ENCODE assay signal across 10 mouse cellular contexts in the genomic region with DNA sequence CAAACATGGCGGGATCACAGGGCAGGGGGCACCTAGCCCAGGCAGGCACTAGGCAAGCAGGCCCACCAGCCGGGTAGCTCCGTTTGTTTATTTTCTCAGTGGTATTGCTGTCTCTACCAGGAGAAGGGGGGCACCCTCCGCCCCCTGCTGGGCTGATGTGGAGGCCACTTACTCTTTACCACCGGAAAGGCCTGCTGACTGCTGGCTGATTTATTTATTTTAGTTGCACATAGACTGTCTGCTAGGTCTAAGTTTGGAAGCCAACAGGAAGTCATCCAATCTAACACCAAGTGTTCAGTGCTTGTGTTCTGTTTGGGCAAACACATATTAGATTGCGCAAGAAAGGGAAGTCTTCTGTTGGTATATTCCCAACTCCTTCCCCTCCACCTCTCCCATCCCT.
A peak's percentile ranks its signal among the peaks of the same experiment; 100 is the strongest.
DNase-seq lines count a peak whose midpoint lies in the region; ATAC-seq and TF ChIP-seq lines count a peak whose summit lies in the region.
"Had no signal": no experiment of that assay in that cellular context is flagged by ENCODE, and none has a peak within 500 bp of the region (broad histone marks: within the 10 kb centered on the region; RNA-seq: fewer than 3 reads in every experiment).

No protein-coding gene starts in this region.

- no peak for ATAC-seq in heart, embryonic 11.5 days (replicated peaks; ENCODE audit: insufficient number of reproducible peaks, low FRiP score, low TSS enrichment)
- ATAC-seq in heart, embryonic 12.5 days (ENCODE audit: insufficient number of reproducible peaks, low FRiP score), result 0 out of 2 replicates have a peak, but pooled peaks have one; percentile 22

- TF ChIP-seq CTCF in small intestine, adult 2 months (IDR thresholded peaks at IDR 0.05; ENCODE audit: extremely low read depth, insufficient read length, insufficient replicate concordance, low read depth, low read length), result peak; percentile 22; the same call in 1 of the 2 replicates
- no peak for TF ChIP-seq CTCF in cerebellum, adult 2 months (IDR thresholded peaks at IDR 0.05; ENCODE audit: borderline replicate concordance, insufficient read depth, low read depth, low read length)

- DNase-seq in heart, adult 18-20 months, result peak; percentile 38 to 61
- peak; percentile 13 to 32 for DNase-seq in adrenal gland, adult 18-20 months (ENCODE audit: low spot score in 2 of 2)
- DNase-seq in limb, embryonic 10.5 days (ENCODE audit: low spot score), result no peak
- no peak for DNase-seq in cerebellum, postnatal 10 days
- DNase-seq in cerebellum, adult 2 months, result no peak

- H3K4me3 ChIP-seq in heart, embryonic 11.5 days (ENCODE audit: low read depth, low read length), result no peak overlapping the region
- no peak overlapping the region for H3K4me3 ChIP-seq in heart, embryonic 12.5 days
- H3K4me3 ChIP-seq in limb, embryonic 10.5 days, result no peak overlapping the region
- H3K4me3 ChIP-seq in small intestine, adult 2 months (ENCODE audit: low read depth, low read length), result no peak overlapping the region
- H3K4me3 ChIP-seq in cerebellum, adult 2 months (replicated peaks; ENCODE audit: insufficient read depth, low read depth, low read length), result no peak overlapping the region
- H3K4me3 ChIP-seq: embryonic facial prominence, embryonic 12.5 days; limb, embryonic 13.5 days had no signal

- H3K36me3 ChIP-seq in heart, embryonic 11.5 days (ENCODE audit: control insufficient read depth, insufficient read depth, low read length), result no peaks in the 10 kb centered on the region
- no peaks in the 10 kb centered on the region for H3K36me3 ChIP-seq in heart, embryonic 12.5 days
- no peaks in the 10 kb centered on the region for H3K36me3 ChIP-seq in limb, embryonic 10.5 days
- no peaks in the 10 kb centered on the region for H3K36me3 ChIP-seq in small intestine, adult 2 months (ENCODE audit: control insufficient read depth, insufficient read depth, low read length)
- H3K36me3 ChIP-seq: embryonic facial prominence, embryonic 12.5 days; limb, embryonic 13.5 days had no signal

- H3K27ac ChIP-seq in heart, embryonic 11.5 days (ENCODE audit: low read depth, low read length), result no peak overlapping the region
- H3K27ac ChIP-seq in heart, embryonic 12.5 days (ENCODE audit: poor library complexity, severe bottlenecking), result no peak overlapping the region
- H3K27ac ChIP-seq in limb, embryonic 10.5 days, result peak overlapping the region; percentile 72
- H3K27ac ChIP-seq in small intestine, adult 2 months (ENCODE audit: insufficient read depth, low read depth, low read length), result no peak overlapping the region
- H3K27ac ChIP-seq in cerebellum, adult 2 months (ENCODE audit: insufficient read depth, low read length), result no peak overlapping the region
- H3K27ac ChIP-seq: embryonic facial prominence, embryonic 12.5 days; limb, embryonic 13.5 days had no signal

- no peak overlapping the region for H3K9ac ChIP-seq in heart, embryonic 11.5 days (ENCODE audit: low read depth, low read length)
- no peak overlapping the region for H3K9ac ChIP-seq in heart, embryonic 12.5 days
- H3K9ac ChIP-seq: embryonic facial prominence, embryonic 12.5 days; limb, embryonic 13.5 days had no signal

- 27% methylated on average over 6 of the region's 6 CpGs for WGBS in heart, embryonic 11.5 days (ENCODE audit: insufficient replicate concordance)
- 32% methylated on average over 6 of the region's 6 CpGs for WGBS in heart, embryonic 12.5 days
- WGBS in limb, embryonic 10.5 days, result 27% methylated on average over 6 of the region's 6 CpGs
- WGBS in small intestine, adult 2 months, result 59% methylated on average over 6 of the region's 6 CpGs
- 81% methylated on average over 6 of the region's 6 CpGs for WGBS in cerebellum, adult 2 months

- H3K27me3 ChIP-seq in heart, embryonic 11.5 days (ENCODE audit: control insufficient read depth, insufficient read depth, low read length), result no peaks in the 10 kb centered on the region
- no peaks in the 10 kb centered on the region for H3K27me3 ChIP-seq in heart, embryonic 12.5 days (replicated peaks)
- H3K27me3 ChIP-seq in limb, embryonic 10.5 days (ENCODE audit: low read depth, poor library complexity, severe bottlenecking), result peaks cover 6% of the 10 kb centered on the region; the same call in 1 of the 2 replicates
- no peaks in the 10 kb centered on the region for H3K27me3 ChIP-seq in small intestine, adult 2 months (ENCODE audit: control insufficient read depth, insufficient read depth, low read length)
- no peaks in the 10 kb centered on the region for H3K27me3 ChIP-seq in cerebellum, adult 2 months (ENCODE audit: control insufficient read depth, insufficient read depth, low read length)
- H3K27me3 ChIP-seq: embryonic facial prominence, embryonic 12.5 days had no signal

- H3K4me2 ChIP-seq in heart, embryonic 11.5 days, result no peak overlapping the region
- H3K4me2 ChIP-seq in heart, embryonic 12.5 days, result no peak overlapping the region
- H3K4me2 ChIP-seq: embryonic facial prominence, embryonic 12.5 days; limb, embryonic 13.5 days had no signal

- H3K4me1 ChIP-seq in heart, embryonic 11.5 days (ENCODE audit: control insufficient read depth, insufficient read depth, low read length), result peaks cover 23% of the 10 kb centered on the region
- peaks cover 27% of the 10 kb centered on the region for H3K4me1 ChIP-seq in heart, embryonic 12.5 days (replicated peaks)
- H3K4me1 ChIP-seq in limb, embryonic 10.5 days, result peaks cover 36% of the 10 kb centered on the region
- 0 out of 2 replicates have a peak, but pooled peaks cover 2% of the 10 kb centered on the region for H3K4me1 ChIP-seq in small intestine, adult 2 months (ENCODE audit: control insufficient read depth, insufficient read depth, insufficient read length, low read length)
- peaks cover 5% of the 10 kb centered on the region; the same call in 1 of the 2 replicates for H3K4me1 ChIP-seq in cerebellum, adult 2 months (ENCODE audit: control insufficient read depth, insufficient read depth, low read length)

- H3K9me3 ChIP-seq in heart, embryonic 11.5 days (replicated peaks; ENCODE audit: control insufficient read depth, low read length), result no peaks in the 10 kb centered on the region
- no peaks in the 10 kb centered on the region for H3K9me3 ChIP-seq in heart, embryonic 12.5 days (replicated peaks)
- H3K9me3 ChIP-seq in limb, embryonic 10.5 days (replicated peaks), result no peaks in the 10 kb centered on the region
- H3K9me3 ChIP-seq: embryonic facial prominence, embryonic 12.5 days; limb, embryonic 13.5 days had no signal

- TF ChIP-seq POLR2A in small intestine, adult 2 months (IDR thresholded peaks at IDR 0.05; ENCODE audit: low read depth, low read length), result no peak
- TF ChIP-seq POLR2A in cerebellum, adult 2 months (IDR thresholded peaks at IDR 0.05; ENCODE audit: borderline replicate concordance, insufficient read depth, low read length), result no peak

Comparison
In these comparisons a context has a peak if more than half of its experiments do, and no peak if none do; other contexts are left out.
1. DNase-seq: peak in heart, adult 18-20 months (2 of 2) and adrenal gland, adult 18-20 months (2 of 2); none in limb, embryonic 10.5 days (single experiment), cerebellum, postnatal 10 days (0 of 2) and cerebellum, adult 2 months (0 of 2).